Comparison of ENCODE assay signal across 24 mouse cellular contexts in genomic region chr14:56848322-56848721, GRCm38 (mm10).
"Had no signal": no experiment of that assay in that cellular context is flagged by ENCODE, and none has a peak within 500 bp of the region (broad histone marks: within the 10 kb centered on the region; RNA-seq: fewer than 3 reads in every experiment).

No protein-coding gene starts in this region.

- H3K4me3 ChIP-seq: gastrocnemius, adult 2 months; heart, adult 2 months; heart, embryonic 13.5 days; heart, embryonic 15.5 days; hindbrain, embryonic 13.5 days; hindbrain, embryonic 15.5 days; limb, embryonic 13.5 days; limb, embryonic 15.5 days; liver, embryonic 12.5 days had no signal

- ATAC-seq: hindbrain, postnatal 0 days; intestine, embryonic 16.5 days; liver, embryonic 12.5 days had no signal

- H3K27ac ChIP-seq: gastrocnemius, adult 2 months; heart, adult 2 months; heart, embryonic 13.5 days; heart, embryonic 15.5 days; hindbrain, embryonic 13.5 days; hindbrain, embryonic 15.5 days; hindbrain, postnatal 0 days; limb, embryonic 13.5 days; limb, embryonic 15.5 days; liver, embryonic 12.5 days; liver, embryonic 14.5 days had no signal

- H3K4me1 ChIP-seq: heart, embryonic 13.5 days; heart, embryonic 15.5 days; hindbrain, embryonic 13.5 days; hindbrain, embryonic 15.5 days; limb, embryonic 13.5 days; limb, embryonic 15.5 days; liver, embryonic 12.5 days had no signal

- H3K27me3 ChIP-seq: heart, embryonic 13.5 days; heart, embryonic 15.5 days; hindbrain, embryonic 13.5 days; hindbrain, embryonic 15.5 days; limb, embryonic 13.5 days; limb, embryonic 15.5 days; liver, embryonic 12.5 days had no signal

- H3K36me3 ChIP-seq: heart, embryonic 13.5 days; heart, embryonic 15.5 days; hindbrain, embryonic 13.5 days; hindbrain, embryonic 15.5 days; limb, embryonic 13.5 days; limb, embryonic 15.5 days; liver, embryonic 12.5 days had no signal

- DNase-seq: gastrocnemius, adult 2 months; gastrocnemius, postnatal 14 days; gastrocnemius, postnatal 36 days; heart, adult 11 months; heart, adult 2 months; heart, postnatal 14 days; heart, postnatal 36 days; kidney, adult 11 months; kidney, adult 8-10 months; kidney, postnatal 10 days; kidney, postnatal 36 days; layer of hippocampus, adult 9-11 months; layer of hippocampus, postnatal 36 days; left cerebral cortex, postnatal 4 days had no signal
